Mouse (Mus musculus) E14TG2a.4 (cell line): ENCODE results near the gene Il1b.

ENCODE experiments used
- CTCF ChIP-seq: conservative IDR thresholded peaks from 2 replicates; pipeline ENCODE4 v1.5.1; 2014; ENCODE audit warnings: low read length
- NANOG ChIP-seq: IDR thresholded peaks from 2 replicates; pipeline ENCODE4 v1.6.1; 2014; ENCODE audit warnings: borderline replicate concordance, low read length, mixed read lengths
- POU5F1 ChIP-seq: IDR thresholded peaks from 2 replicates; pipeline ENCODE4 v1.6.1; 2014; ENCODE audit warnings: low read length, borderline replicate concordance

DNA sequence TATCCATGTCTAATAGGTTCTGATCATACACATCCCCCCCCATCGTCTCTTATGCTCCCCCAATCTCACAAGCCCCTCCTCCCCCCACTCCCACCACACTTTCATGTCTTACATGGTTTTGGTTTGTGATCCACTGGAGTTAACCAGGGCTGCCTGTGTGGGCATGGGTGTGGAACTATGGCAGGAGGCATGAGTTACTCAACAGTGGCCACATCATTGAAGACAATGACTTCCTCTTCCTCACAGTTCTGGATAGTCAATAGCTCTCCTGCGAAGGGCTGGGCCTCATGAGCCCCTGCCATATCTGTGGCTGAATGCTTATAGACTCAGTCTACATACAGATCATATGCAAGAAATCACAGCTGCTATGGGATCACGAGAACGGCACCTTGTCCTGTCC lies 42.7 kb downstream of the Il1b start:
- no peak for TF ChIP-seq CTCF
- no peak for TF ChIP-seq POU5F1
- TF ChIP-seq NANOG = no peak
